Mouse (Mus musculus): ENCODE results near the gene Fas. TPM values are rescaled to one million over a fixed set of nuclear protein-coding genes. Genes with fewer than 3 reads are reported as not detected.

Gene Fas
- total RNA-seq, 2 experiments from 2014 or later, result 0.40 to 1.8 TPM

DNA sequence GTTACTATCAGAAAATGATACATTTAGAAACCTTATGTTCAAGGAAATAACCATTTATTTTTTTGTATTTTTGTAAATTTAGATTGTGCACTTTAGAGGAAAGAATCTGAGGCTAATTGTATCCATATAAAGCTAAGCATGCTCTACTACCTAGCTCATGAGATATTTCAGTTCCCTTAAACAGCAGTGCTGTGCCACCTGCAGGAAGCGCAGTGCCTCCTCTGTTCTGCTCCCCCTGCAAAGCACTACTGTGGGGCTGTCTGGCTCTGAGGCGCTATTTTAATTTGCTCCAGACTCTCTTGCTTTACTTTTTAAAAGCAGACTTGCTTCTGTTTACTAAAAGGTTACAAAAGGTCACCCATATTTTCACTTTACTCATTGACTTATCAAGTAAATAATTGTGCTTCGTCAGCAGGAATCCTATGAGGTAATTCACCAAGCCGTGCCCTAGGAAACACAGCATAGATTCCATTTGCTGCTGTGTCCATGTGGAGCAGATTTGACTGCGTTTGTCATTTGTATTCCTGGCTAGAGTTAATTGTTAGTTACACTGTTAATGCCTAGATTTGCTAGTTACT lies 21.8 kb downstream of the Fas start:
- intact Hi-C loops (cut with DNase I), result no loop called here
- DNase-seq (ENCODE audit: low spot score in 2 of 2), result no peak

DNA sequence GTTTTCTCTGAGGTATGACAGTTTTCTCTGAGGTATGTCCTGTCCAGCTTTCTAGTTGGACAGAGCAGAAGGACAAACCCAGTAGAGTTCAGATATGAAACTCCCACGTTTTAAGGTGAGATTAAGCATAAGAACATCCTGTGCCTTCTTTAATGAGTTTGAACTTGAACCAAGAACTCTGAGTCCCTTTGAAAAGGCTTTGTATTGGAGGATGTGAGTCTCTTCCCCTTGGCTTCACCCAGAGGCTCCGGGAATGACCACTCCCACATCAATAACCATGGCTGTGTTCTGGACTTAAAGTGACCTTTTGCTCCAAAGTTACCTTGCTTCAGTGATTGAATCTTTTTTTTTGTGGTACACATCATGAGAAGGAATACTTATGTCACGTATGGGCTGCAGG lies 37.6 kb downstream of the Fas start:
- DNase-seq (ENCODE audit: low spot score in 2 of 2), result no peak
- intact Hi-C loops (cut with DNase I), result no loop called here

DNA sequence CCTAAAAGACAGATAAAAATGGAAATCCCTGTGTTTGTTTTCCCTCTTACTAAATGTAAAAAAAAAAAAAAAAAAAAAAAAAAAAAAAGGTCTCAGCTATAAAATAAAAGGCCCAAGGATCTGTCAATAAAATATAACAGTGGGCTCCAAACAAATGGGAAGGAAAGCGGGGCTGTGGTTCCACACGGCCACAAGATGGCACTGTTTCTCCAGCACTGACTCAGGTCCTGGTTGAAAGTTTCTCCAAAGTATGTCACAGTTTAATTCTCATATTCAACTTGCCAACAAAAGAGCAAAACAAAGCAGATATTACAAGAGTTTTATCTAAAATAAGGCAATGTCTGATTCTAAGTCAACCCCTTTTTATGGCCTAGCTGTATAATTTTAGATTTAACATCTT lies 43.8 kb downstream of the Fas start:
- peak; percentile 63 to 81 for DNase-seq (ENCODE audit: low spot score in 2 of 2)
- intact Hi-C loops (cut with DNase I), result loop anchor here (2.0 to 10.0 kb wide), 4 partner anchors 89 to 303 kb away; partner anchors contain the start of genes Ch25h and Ifit2

DNA sequence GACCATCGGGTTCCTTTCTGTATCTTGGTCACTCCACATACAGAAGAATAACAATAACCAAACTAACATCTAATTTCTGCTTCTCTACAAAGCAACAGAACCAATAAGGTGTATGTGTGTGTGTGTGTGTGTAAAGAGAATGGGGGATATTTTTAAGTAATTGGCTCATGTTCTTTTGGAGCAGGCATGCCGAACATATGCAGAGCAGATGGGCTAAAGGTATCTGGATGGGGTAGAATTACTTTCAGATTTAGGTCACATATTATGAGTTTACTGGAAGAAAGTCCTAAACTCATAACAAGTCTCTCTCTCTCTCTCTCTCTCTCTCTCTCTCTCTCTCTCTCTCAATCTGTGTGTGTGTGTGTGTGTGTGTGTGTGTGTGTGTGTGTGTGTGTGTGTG lies 54.2 kb downstream of the Fas start:
- DNase-seq (ENCODE audit: low spot score in 2 of 2), result no peak
- intact Hi-C loops (cut with DNase I), result no loop called here

DNA sequence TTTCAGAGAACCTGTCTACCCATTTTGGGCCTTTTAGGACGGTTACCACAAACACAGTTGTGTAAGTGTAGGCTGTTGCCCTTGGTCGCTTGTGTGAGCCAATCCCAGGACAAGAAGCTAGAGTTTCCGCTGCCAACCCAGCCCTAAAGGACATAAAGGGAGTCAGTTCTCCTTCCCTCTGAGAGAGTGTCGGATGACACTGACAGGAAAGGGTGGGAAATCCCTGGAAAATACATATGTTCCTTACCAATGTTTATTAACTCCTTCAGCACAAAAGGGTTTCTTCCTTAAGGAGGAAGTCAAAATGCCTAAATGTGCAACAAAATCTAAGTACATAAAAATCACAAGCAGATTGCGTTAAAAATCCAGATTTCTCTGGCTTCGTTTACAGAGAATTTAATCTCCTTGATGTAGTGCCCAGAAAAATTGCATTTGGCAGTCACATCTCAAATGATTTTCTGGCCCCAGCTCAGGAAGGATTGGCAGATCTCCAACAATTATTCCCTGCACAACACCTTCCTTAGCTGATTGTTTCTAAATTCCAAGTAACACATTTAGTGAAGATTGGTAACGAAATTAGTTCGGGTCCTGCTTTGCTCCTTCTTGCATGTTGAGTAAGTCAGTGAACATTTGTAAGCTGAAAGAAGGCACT lies 55.3 kb downstream of the Fas start:
- intact Hi-C loops (cut with DNase I), result no loop called here
- peak; percentile 8 to 45 for DNase-seq (ENCODE audit: low spot score in 2 of 2)

DNA sequence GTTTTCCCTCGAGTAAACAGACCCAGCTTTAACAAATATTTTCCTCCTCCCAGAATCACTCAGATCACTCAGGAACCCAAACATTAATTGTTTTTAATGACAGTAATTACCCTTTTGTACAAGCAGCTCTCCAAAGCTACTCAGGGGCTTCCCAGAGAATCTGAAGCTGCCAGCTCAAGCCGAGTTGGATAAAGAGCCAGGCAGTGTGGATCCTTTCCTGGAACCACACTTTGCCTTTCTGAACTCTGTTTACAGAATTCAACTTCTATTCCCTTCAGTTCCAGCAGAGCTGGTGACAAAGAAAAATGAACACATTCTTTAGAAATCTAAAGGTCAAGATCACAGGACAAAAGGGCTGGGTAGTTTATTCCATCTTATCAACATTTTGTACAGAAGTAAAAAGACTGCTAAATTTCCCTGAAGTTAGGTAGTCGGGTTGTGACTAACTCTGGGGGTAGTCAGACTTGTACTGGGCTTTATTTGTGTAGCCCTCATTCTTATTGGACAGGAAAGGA lies 62.9 kb downstream of the Fas start:
- intact Hi-C loops (cut with DNase I), result no loop called here
- no peak for DNase-seq (ENCODE audit: low spot score in 2 of 2)

DNA sequence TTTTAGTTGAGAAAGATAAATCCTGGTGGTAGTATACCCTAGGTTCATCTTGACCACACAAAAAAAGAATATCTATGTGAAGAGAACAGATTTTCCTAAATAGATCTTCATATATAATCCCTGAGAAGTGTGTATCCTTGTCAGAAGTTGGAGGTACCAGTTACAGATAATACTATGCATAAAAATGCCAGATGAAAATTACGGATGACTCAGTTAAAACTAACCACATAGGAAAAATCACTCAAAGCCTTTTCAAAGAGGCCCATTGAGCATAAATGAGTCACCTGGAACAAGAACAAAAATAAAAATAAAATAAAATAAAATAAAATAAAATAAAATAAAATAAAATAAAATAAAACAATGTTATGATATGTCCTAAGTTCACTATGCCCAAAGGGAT lies 72.2 kb downstream of the Fas start:
- intact Hi-C loops (cut with DNase I), result no loop called here
- no peak for DNase-seq (ENCODE audit: low spot score in 2 of 2)

DNA sequence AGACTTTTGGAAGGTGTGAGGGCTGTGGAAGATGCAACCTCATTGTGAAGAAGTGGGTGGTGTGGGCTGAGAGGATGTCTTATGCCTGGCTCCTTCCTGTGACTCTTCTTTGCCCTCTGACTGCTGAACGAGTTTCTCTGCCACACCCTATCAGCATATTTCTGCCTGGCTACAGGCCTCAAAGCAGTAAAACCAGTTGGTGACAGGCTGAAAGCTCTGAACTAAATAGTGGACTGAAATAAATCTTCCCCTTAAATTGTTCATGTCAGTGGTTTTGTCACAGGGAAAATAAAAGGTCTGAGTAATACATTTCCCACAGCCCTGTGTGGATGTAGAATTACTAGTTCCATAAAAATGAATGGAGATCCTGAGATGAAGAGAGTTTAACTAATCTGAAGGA lies 79.1 kb downstream of the Fas start:
- intact Hi-C loops (cut with DNase I), result no loop called here
- DNase-seq (ENCODE audit: low spot score in 2 of 2), result no peak

DNA sequence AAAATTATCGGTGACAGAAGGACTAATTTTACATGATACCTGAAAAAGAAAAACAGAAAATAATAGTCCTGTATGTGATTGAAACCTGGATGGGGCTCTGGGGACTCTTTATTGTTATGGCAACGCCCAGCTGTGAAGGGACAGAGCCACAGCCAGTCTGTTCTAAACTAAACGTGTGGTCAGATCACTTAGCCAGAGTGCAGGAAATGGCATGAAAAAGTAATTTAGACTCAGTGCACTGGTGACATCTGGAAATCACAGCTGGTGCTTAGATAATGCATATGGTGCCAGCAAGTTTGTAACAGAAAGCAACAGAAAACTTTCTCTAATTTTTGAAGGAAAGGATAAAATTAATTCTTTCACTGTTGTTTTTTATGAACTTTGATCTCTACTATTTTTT lies 79.9 kb downstream of the Fas start:
- intact Hi-C loops (cut with DNase I), result no loop called here
- DNase-seq (ENCODE audit: low spot score in 2 of 2), result no peak

Other genes starting within 250 kb of the Fas start
- not detected for gene Lipn, start 223.3 kb upstream of the Fas start, total RNA-seq (2021)
- gene Lipm, start 189.7 kb upstream of the Fas start, total RNA-seq (2021), result under 1 TPM; 0.26 to 0.74 TPM
- under 1 TPM in 1 of 2 experiments, not detected in 1; 0.42 TPM for gene Ankrd22, start 124.6 kb upstream of the Fas start, total RNA-seq (2021)
- 10 to 100 TPM; 17.6 to 20.2 TPM for gene Stambpl1, start 98.4 kb upstream of the Fas start, total RNA-seq (2021)
- gene Acta2, start 35.1 kb upstream of the Fas start, total RNA-seq (2021), result 10 to 100 TPM; 14.9 to 26.5 TPM
- under 1 TPM; 0.59 to 0.89 TPM for gene Ch25h, start 184.5 kb downstream of the Fas start, total RNA-seq (2021)
- gene Lipa, start 236.8 kb downstream of the Fas start, total RNA-seq (2021), result 10 to 100 TPM; 15.7 to 18.6 TPM

Measured in left cerebral cortex, postnatal 14 days (tissue).